Mouse (Mus musculus) mesoderm, embryonic 11.5 days (tissue): Measurements from ENCODE around the gene Ifng.

ENCODE experiments used
- DNase-seq: peaks from one replicate; pipeline ENCODE4 v3.0.0-alpha.2; 2012; ENCODE audit warnings: low read depth, low spot score

Ifng gene

GRCm38 (mm10) chr10:118480118-118480517 is 39.3 kb downstream of the Ifng start:
- DNase-seq: no peak

GRCm38 (mm10) chr10:118480793-118481192 is 39.9 kb downstream of the Ifng start:
- DNase-seq: no peak

- DNase-seq: no peak
Measured at GRCm38 (mm10) chr10:118494109-118494508, 53.3 kb downstream of the Ifng start.

GRCm38 (mm10) chr10:118495362-118495761 is 54.5 kb downstream of the Ifng start:
- DNase-seq: no peak
